Mouse (Mus musculus) retina, postnatal 7 days (tissue): ENCODE measurements around the gene Nkd2.

Source experiments
- DNase-seq: peaks from one replicate; pipeline ENCODE4 v3.0.0-alpha.2; 2012; ENCODE audit warnings: low read depth, low spot score

Gene Nkd2

DNA sequence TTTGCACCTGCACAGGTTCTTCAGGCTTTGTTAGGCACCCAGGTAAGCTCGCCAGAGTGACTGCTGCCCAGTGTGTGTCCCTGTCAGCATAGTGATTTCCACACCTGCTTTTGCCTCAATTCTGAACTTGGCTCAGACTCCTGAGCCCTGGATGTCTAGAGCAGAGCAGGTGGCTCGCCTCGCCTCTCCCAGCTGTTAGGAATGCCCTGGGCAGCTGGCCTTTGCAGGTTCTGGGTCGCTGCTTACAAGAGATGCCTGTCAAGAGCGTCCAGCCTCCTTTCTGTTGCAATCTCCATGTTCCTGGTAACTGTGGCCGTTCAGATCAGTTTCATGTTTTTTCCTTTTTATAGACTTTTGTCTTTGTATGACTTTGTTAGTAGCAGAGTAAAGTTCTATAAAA is 31.1 kb downstream of the Nkd2 start:
- no peak for DNase-seq

DNA sequence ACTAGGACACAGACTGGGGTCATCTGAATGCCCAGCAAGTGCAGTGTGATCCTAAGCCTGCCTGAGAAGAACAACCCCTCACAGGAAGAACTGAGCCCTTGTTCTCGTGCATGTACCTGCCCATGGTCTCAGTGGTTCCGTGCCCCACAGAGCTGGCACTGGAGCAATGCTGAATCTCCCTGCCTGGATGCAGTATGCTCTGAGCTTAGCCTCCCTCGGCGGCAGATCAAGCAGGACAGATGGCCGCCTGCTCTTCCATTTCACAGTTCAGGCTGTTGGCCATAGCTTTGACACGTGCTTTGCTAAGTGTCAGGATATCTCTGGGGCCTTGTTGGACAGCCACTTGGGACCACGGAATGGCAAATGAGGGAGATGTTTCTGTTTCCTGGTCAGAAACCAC is 33.2 kb downstream of the Nkd2 start:
- DNase-seq, result no peak

DNA sequence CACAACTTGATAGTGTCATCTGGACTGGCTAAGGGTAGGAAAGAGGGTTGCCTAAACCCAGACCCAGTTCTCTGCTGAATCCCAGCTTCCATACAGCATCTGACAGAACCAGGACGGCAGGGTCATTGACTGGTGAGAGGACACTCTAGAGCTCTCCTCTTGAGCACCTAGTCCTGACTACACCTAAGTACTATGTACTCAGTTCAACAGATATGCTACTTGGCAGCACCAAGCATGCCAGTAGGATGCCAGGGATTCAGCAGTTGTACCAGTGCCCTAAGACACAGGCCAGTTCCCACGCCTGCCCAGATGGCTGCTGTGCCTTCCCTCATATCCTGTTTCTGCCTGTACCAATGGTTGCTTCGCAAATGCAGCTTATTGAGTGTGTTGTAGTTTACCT is 34.5 kb downstream of the Nkd2 start:
- no peak for DNase-seq

DNA sequence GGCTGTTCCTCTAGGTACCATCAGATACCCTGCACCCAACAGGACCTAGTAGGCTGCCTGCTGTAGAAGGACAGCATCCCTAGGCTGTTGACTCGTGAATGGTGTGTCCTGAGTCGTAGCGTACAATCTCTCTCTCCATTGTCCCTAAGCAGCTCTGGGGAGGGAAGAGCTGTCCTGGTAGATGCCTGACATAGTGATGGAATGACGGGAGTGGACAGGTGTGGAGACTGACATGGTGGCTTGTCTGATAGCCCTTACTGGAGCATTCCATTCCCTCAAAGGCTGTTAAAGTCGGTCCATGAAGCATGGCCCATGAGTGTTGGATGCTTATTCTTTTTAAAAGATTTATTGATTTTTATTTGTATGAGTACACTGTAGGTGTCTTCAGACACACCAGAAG is 42.5 kb downstream of the Nkd2 start:
- no peak for DNase-seq

DNA sequence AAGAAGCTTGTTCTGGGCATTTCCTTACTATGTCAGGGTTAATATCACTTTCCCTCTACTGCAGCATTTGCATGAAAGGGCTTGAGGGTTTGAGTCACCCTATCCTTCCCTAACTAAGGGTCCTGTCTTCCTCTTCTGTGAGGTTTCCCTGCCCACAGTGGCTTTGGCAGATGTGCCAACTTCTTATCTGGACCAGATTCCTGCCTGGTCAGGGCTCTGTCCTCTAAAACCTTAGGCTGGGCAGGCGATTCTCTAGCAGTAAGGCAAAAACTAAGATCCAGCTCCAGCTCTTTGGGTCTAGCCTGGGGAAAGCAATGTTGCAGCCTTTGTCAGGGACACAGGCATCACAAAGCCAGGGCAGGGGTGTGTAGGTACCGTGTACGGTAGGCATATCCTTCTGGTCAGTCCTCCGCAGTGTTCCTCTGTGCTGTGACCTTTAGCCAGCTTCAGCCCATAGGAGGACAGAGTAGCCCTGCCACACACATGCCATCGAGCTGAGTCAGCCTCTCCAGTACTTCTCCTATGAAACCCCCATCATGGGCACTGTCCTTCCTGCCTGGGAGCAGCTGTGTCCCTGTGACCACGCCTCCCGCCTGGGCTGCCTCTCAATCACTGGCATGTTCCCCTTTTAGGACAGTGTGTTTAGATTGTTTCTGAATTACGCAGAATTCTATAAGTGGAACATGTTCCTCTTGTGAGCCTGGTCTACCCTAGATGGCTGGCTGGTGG is 43.8 kb downstream of the Nkd2 start:
- no peak for DNase-seq

DNA sequence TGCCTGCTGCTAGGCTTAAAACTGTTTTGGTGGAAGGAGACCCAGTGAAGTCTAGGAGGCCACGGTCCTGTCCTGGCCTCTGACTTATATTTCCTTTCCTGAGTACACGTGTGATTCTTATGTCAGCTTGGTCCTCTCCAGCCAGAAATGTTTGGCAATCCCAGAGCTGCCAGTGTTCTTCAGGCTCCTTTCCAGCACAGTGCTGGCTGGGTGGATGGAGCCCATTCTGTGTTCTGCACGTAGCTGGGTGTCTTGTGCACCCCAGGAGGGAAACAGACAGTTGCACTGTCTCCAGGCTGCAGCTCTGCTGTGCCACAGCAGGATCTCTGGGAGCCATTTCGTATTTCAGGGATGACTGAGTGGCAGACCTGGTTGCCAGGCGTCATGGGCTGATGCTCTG is 48.3 kb downstream of the Nkd2 start:
- DNase-seq, result no peak

DNA sequence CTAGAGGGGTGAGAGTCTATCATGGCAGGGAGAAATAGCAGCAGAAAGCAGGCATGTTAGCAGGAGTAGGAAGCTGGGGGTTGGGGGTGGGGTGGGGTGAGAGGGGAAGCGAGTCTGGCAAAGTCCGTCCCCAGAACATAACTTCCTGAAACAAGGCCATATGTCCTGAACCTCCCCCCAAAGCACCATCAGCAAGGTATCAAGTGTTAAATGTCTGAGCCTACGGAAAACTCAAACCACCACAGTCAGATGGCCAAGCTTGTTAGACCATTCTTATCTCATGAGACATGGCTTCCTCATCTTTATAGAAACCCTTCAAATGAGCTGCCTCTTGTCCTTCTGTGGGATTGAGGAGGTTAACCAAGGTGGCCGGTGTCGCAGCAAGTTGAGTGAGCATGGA is 54.3 kb downstream of the Nkd2 start:
- no peak for DNase-seq

DNA sequence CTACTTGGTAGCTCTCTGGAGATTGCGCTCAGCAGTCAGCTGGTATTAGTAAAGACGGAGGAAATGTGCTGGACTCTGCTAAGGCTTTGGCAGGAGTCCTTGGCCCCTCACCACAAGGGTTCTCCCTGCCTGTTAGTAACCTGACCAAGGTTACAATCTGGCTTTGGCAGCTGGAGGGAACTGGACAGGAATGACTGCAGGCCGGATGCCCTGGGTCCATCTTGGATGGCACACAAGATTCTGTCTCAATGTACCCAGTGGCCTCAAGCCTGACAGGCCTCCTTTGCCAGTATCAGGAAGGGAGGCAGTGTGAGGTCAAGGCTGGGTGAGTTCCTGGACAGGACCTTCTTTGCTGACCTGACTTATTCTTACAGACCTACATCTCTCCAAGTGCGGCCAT is 55.3 kb downstream of the Nkd2 start:
- DNase-seq, result no peak

DNA sequence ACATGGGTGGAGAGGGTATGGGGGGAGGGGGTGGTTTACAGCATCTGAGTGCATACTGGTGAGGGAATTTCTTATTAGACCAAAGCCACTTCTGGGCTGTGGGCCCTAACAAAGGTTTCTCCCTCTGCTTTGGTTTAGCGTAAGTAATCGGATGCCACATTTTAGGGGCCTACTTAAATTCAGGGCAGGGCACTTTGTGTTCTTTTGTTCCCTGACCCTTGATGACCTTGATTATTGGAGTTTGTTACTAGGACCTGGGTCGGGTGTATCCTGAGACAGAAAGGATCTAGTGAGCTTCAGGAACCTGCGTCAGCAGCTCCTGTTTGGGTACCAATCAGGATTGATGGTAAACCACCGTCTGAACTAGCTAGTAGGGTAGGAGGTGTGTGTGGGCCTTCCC is 64.9 kb downstream of the Nkd2 start:
- no peak for DNase-seq

DNA sequence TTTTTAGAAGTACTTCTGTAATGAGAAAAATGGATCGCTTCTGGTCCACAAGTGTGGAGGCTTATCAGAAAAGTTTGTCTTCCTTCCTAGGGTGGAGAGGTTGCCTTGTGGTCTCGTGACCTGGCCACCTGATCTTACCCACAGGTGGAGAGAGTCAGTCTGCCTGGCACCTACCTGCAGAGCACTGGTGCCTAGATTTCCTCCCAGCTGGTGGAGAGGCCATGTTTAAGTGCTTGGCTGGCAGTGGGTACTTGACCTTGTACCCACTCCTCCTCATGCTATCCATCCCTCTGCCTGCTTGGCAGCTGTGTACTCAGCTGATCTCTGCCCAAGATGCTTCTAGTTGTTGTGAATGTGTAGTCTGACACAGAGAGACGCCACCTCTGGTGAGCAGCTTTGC is 69.9 kb downstream of the Nkd2 start:
- DNase-seq, result no peak

DNA sequence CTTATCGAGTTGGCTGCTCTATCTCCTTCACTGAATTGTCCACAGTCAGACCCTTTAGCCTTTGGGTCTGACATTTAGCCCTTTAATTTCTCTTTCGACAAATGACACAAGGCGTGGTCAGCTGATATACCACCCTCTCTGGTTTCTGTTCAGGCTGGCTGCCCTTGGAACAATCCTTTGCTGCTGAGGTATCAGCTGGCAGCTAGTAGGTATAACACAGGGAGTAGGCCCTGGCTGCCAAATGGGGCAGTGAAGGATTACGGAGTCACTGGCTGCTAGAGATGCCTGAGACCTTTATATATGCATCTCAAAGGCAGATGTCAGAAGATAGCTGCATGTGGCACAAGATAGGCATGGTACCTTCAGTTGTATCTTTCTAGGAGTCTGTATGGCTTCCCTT is 71.6 kb downstream of the Nkd2 start:
- DNase-seq, result no peak

DNA sequence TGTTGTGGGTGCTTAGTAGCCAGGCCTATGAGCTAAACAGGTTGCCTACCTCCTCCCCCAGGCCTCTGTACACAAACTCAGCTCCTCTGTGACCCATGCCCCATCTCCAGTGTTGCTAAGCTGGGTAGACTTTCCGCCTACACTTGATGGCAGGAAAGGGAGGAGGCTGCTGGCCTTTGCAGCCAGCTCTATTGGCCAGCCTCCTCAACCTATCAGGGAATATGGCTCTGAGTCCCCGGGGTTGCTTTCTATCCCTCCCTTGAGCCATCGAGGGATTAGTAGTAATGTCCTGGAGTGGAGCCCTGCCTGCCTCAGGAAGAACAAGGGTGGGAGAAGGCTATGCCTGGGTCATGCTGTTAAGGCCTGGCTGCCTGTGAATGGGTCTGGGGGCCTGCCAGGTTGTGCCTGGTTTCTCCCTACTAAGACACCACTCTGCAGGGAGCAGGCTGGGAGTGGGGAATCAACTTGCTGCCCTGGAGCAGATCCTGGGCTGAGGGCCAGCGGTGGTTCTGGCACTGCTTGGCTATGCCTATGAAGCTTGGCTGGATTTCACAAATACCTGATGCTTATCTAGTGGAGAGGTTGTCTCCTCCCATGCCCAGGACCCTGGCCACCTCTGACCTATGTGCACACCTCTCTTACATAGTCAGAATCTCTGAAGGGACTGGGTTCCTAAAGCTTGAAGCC is 73.8 kb downstream of the Nkd2 start:
- no peak for DNase-seq

DNA sequence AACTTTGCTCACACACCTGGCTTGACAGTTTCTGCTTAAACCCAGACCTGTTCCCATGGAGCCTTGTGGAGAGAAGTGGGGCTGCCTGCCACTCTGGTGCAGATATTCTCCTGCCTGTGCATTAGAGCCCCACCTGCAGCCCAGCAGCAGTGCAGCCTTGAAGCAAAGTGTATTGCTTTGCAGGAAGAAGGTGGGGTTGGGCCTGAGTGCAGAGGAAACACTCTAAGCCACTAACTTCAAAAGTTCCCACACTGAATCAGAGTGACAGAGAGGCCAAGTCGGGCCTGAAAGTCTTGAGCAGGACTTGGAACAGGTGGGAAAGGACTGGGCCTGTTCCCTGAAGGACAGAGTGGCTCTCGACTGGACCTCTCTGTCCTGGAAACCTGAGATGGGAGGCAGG is 74.8 kb downstream of the Nkd2 start:
- no peak for DNase-seq

DNA sequence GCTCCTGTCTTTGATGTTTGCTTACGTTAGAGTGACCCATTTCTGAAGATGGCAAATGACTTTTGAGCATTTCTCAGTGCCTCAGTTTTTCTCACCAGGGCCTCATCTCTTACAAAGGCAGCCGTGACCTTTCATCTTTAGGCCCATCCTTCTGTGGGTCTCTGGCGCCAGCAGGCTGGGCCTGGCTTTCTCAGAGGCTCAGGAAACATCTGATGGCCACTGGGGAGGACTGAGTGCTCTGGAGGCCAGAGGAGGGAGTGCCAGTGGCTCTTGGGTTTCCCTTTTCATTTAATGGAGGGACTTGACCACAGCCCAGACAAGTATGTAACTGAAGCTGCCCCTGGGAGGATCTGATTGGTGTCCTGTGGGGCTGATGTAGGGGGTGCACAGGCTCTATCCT is 76.3 kb downstream of the Nkd2 start:
- no peak for DNase-seq

DNA sequence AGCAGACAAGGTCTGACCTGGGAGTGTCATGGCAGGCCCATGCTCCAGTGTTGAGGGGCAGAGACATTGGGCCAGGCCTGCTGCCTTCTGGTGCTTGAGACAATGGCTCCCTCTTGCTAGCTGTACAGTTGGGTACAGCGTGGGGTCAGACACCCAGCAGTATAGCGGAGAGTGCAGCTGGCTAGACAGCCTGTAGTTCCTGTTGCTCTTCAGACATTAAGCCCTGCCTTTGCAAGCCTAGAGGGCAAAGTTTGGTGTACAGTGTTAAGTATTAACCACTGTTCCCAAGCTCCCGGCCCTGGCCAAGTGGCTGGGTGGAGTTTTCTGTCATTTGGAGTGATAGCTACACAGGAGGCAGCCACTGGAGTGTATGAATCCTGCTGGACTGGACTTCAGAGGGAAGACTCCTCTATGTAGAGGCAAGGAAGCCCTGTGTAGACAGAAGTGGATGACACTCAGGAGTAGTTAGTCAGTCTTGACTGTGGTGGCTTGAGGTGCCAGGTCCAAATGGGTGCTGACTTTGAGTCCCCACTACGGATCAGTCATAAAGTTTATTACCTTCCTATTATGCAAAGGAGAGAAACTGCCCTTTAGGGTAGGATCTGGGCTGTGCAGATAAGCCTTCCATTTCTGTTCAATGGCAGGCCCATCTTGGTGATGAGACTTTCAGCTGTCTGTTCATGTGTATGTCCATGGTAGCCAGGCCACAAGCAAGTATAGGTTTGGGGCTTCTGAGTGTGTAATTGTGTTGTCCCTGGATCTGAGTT is 77.3 kb downstream of the Nkd2 start:
- no peak for DNase-seq
